Mouse (Mus musculus) inflammation-experienced regulatory T-cells, adult 6 months (primary cell): ENCODE measurements around the gene Trank1. TPM values are rescaled to one million over a fixed set of nuclear protein-coding genes. Genes with fewer than 3 reads are reported as not detected.

Source experiments
- ATAC-seq: one replicate; pipeline ENCODE4 v1.8.0; 2017
- polyA plus RNA-seq, 3 experiments: library from polyadenylated mRNA; unstranded; fragments of 100-300 nt; shearing (Covaris generic); gene quantifications; one replicate each; pipeline ENCODE4 v1.2.1; 2017

Gene Trank1
- polyA plus RNA-seq: not detected

GRCm38 (mm10) chr9:111311031-111311842 is at the start of gene Trank1:
Gene Trank1, plus strand, starts transcription at chr9:111311739.
- no peak for ATAC-seq

GRCm38 (mm10) chr9:111267998-111268397 is 43.5 kb upstream of the Trank1 start:
- no peak for ATAC-seq

- ATAC-seq: no peak
Observed at GRCm38 (mm10) chr9:111270606-111271005, 40.9 kb upstream of the Trank1 start.

GRCm38 (mm10) chr9:111271056-111271433 is 40.5 kb upstream of the Trank1 start:
- peak; percentile 12 for ATAC-seq

DNA sequence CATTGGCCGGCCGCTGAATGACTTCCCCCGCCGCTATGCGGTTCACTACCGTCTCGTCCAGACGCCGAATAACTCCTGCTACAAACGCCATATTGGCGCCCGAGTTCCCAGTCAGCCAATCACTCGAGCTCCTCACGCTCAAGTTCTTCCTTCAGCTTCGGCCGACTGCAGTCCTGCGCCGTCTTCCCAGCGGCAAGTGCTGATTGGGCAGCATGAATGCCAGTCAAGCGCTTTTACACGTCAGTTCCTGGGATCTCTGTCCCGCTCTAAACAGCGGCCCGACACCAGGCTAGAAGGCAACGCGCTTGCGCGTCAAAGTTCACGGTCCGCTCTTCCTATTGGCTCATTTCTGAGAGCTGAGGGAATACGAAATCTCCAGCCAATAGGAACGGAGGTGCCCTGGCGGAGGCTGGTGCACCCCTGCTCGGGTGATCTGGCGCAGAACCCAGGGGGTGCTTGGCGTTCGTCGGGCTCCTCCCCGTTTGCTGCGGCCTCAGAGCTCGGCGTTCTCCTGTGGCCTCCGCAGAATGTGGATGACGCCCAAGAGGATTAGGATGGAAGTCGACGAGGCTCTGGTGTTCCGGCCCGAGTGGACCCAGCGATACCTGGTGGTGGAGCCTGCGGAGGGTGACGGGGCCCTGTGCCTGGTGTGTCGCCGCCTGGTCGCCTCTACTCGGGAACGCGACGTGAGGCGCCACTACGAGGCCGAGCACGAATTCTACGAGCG is 39.9 kb upstream of the Trank1 start, which contains the start of the genes Mlh1 and Epm2aip1:
Mlh1 (minus strand) TSS at position 358 of the 727 bp plus-strand sequence.
Epm2aip1 (plus strand) TSS at position 496 of the 727 bp plus-strand sequence.
- peak; percentile 90 for ATAC-seq

DNA sequence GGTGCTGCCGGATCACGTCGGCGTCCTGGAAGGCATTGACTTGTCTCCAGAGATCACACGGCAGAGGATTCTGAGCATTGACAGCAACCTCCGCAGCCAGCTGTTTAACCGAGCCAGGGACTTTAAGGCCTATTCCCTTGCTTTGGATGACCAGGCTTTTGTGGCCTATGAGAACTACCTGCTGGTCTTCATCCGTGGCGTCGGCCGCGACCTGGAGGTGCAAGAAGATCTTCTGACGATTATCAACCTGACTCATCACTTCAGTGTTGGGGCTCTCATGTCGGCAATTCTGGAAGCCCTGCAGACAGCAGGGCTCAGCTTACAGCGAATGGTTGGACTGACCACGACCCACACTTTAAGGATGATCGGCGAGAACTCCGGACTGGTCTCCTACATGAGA is 39.2 kb upstream of the Trank1 start:
- no peak for ATAC-seq

DNA sequence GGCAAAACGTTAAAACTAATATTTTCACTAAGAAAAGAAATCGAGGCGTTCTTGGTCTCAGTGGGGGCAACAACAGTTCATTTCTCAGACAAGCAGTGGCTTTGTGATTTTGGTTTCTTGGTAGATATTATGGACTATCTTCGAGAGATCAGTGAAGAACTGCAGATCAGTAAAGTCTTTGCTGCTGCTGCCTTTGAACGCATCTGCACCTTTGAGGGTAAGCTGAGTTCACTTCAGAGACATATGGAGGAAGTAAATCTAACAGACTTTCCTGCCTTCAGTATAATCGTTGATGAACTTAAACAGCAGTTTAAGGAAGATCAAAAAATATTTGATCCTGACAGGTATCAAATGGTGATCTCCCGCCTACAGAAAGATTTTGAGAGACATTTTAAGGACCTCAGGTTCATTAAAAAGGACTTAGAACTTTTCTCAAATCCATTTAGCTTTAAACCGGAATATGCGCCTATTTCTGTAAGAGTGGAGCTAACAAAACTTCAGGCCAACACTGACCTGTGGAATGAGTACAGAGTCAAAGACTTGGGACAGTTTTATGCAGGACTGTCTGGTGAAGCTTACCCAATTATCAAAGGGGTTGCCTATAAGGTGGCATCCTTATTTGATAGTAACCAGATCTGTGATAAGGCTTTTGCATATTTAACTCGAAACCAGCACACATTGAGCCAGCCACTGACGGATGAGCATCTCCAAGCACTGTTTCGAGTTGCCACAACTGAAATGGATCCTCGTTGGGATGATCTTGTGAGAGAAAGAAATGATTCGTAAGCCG is 38.3 kb upstream of the Trank1 start:
- no peak for ATAC-seq

DNA sequence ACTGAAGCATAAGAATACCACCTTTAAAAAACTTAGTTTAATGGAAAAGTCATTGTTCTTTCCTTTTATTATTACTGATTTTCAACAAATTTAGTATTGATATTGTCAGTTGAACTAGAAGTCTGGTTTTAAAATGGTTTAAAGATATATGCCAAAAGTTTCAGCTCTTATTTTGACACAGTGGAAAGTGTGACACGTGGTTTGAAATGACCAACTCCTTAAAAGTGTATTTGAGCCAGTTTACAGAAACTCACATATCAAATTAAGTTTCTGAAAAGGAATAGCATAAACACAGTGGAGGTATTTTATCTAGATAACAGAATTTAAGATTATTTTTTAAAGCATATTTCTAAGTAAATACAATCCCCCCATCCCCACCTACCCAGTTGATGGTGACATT is 37.6 kb upstream of the Trank1 start:
- ATAC-seq: no peak

- no peak for ATAC-seq
Observed at GRCm38 (mm10) chr9:111275156-111275555, 36.4 kb upstream of the Trank1 start.

GRCm38 (mm10) chr9:111285061-111285460 is 26.5 kb upstream of the Trank1 start:
- ATAC-seq: no peak

GRCm38 (mm10) chr9:111285676-111286075 is 25.9 kb upstream of the Trank1 start:
- ATAC-seq: no peak

DNA sequence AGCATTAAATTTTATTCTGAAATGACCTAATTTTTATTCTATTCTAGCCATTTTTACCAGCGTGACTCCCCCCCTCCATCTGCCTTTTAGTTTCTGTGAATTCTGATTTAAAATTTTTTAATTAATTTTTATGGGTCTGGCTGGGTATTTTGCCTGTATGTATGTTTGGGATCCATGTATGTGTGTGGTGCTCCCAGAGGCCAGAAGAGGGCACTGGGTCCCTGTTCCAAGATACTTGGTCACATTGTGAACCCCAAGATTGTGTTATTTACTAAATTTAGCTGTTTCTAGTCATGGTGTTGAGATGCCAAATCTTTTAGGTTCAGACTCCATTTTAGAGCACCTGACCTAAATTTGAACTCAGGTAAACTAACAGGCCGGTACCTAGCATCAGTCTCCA is 25.1 kb upstream of the Trank1 start:
- ATAC-seq: no peak

DNA sequence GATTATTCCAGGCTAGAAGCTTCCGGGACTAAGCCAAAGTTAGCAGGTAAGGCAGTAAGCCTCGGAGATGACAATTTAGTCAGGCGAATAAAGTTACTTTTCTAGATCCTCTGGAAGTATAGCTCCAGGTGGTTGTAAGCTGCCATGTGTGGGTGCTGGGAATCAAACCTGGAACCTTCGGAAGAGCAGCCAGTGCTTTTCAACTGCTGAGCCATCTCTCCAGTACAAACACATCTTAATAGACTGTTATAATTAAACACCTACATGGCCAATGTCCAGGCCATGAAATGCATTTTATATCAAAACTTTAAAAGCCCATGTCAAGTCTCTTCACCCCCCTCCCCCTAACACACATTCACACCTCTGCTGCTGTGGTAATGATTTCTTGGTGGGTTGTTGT is 23.6 kb upstream of the Trank1 start:
- no peak for ATAC-seq

GRCm38 (mm10) chr9:111289294-111289831 is 22.2 kb upstream of the Trank1 start:
- ATAC-seq: no peak

- ATAC-seq: peak; percentile 68
Observed at GRCm38 (mm10) chr9:111289832-111290339, 21.7 kb upstream of the Trank1 start.

DNA sequence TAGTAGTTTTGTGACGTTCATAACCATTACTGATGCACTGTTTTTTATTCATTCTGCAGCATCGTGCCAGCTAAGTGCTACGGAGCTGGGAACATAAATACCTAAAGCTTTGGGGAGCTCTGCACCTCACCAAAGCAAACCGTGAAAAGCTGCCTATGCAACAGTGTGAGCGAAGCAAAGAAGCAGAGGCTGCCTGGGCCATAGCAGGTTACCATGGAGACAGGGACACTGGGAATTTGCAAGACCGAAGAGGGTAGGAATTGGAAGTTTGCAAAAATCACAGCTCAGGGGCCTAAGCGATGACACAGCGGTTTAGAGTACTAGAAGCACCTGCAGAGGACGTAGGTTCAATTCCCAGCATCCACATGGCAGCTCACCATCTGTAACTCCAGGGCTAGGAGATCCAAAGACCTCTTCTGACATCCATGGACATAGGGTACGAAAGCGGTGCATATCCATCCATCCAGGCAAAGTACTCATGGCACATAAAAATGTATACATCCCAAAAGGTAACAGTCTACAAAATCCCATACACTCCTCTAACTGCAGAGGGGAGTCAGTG is 20.9 kb upstream of the Trank1 start:
- no peak for ATAC-seq

DNA sequence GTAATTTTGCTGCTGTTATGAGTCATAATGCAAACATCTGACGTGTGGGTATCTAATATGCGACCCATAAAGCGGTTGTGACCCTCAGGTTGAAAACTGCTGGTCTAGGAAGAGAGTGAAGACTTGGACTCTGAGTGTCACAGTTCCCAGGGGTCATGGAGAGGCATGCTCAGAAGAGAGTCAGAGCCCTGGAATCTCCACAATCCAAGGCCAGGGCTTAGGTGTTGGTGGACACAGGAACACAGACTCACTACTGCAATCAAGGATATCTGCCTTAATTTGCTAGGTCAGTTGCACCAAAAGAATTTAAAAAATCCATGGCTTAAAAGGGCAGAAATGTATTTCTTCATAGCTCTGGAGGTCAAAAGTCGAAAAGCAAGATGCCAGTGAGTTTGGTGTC is 18.3 kb upstream of the Trank1 start:
- ATAC-seq: no peak

DNA sequence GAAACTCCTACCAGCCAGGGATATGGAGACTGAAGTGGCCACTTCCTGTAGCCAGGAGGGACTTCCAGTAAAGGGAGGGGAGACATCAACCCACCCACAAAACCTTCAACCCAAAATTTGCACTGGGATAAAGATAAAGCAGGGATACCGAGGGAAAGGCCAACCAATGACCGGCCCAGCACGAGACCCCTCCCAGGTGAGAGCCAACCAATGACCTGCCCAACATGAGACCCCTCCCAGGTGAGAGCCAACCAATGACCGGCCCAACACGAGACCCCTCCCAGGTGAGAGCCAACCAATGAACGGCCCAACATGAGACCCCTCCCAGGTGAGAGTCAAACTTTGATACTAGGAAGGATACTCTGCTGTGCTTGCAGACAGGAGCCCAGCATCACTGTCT is 16.6 kb upstream of the Trank1 start:
- ATAC-seq: no peak

DNA sequence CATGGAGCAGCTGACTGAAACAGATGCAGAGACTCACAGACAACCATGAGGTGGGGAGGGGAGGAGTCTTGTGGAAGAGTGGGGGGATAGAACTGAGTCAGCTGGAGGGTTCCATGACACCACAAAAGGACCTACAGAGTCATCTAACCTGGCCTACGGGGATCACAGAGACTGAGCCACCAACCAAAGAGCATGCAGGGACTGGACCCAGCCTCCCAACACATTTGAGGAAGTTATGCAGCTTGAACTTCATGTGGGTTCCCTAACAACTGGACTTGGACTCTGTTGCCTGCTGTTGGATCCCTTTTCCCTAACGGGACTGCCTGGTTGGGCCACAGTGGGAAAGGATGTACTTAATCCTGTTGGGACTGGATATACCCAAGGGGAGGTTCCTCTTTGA is 16.2 kb upstream of the Trank1 start:
- ATAC-seq: no peak

- no peak for ATAC-seq
Observed at GRCm38 (mm10) chr9:111296433-111296832, 15.1 kb upstream of the Trank1 start.

DNA sequence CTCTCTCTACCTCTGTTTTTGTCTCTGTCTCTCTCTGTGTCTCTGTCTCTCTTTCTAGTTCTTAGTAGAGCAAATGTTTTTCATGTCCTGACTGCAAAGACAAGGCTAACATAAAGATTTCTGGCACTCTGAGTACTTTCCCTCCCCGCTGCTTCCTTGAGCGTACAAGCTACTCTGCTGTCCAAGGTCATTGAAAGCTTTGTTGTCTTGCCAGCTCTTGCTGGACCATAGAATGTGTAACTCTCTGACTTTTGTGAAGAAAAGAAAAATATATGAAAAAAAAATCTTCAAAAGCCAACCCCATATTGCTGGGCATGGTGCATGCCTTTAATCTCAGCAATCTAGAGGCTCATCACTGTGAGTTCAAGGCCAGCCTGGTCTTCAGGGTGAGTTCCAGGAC is 12.9 kb upstream of the Trank1 start:
- ATAC-seq: no peak

GRCm38 (mm10) chr9:111302196-111302831 is 9.2 kb upstream of the Trank1 start:
- no peak for ATAC-seq
